Mouse (Mus musculus): ENCODE measurements around the gene Cox6b1. TPM values are rescaled to one million over a fixed set of nuclear protein-coding genes. Genes with fewer than 3 reads are reported as not detected.

The Cox6b1 gene
- polyA plus RNA-seq (2015; fragmentation: Nextera tagmentation; extraction: Ambion mirVana): 1,910 and 2,111 TPM in 2 replicates

DNA sequence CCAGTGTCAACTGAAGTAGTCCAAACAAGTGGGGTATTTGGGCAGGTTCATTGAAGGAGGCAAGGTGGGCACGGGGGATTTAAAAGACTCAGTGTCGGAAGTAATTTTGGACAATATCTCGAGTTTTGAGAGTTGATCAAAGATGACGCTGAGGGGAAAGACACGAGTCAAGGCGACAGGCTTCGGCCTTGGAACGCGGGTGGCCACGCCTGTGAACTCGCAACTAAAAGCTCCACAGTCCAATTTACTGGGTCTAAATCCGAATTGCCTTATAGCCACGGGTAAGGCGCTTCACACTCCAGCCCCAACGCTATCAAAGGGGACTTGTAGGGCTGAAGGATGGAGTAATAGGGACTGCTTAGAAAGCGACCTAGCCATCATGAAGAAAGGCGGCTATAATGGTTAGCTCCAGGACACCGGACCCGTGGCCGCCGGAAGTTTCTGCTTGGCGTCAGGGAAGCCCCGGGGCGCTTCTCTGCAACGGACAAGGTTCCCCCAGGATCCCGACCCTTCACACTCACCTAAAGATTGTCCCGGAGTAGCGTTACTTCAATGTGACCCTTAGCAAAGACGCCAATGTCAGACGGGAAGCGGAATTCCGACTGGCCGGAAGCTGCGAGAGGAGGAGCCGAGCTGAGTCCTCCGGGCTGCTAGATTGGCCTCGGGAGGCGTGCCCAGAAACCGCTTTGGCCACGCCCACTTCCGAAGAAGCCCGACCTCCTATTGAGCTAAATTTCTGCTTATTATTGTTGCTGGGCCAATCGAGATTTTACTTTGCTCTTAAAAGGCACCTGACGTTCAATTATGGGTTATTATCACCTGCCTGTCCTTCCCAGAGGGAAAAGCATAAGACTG is at the start of gene Cox6b1:
TSS of gene Cox6b1 (minus strand) at position 622 of the 855 bp plus-strand sequence.

DNA sequence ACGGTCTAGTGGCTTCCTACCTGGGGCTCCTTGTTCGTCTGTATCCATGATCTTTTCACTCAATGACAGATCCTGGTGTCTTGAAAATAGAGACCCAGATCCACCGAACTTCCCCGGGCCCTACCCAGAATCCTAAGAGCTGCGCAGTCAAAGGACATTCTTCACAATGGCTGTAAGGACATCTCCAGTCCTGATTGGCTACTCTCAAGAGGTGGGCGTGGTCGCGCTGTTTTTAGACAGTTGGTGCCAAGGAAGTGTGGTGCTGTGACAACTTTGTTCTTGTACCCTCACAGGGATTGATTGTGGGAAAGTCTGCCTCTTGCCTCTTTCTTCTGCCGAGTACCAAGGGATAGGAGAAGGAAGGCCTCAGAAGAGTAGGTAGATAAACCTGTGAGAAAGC is 45.5 kb upstream of the Cox6b1 start, which contains the start of gene Pmis2:
TSS of gene Pmis2 (minus strand) at position 126 of the 400 bp plus-strand sequence.

DNA sequence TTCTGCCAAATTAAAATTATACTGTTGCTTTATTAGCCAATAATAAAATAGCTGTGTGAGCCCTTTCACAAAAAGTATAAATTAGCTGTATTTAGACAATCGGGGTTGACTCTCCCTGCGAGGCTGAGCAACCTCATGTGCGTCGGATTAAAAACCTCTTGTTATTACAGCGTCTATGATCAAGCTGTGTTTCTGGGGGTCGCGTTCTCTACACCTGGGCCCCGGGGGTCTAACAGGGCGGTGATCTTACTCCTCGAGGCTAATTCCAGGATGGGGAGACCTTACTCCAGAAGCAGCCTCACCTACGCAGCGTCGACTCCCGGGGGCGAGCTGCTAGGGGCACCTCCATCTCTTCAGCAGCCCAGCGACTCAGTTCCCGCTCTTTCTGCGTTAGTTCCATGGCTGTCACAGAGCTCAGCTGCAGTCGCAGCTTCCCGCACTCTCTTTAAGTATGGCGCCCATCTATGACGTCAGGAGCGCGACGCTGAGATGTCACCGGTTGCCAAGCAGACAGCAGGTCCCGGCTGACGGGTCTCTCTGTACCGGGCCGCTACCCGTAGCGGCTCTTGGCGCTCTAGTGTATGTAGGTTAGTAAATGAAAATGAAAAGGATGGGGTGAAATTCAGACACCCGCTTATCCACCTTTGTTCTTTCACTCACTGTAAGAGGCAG is 38.7 kb upstream of the Cox6b1 start, which contains the start of gene Haus5:
TSS of gene Haus5 (minus strand) at position 466 of the 672 bp plus-strand sequence.

DNA sequence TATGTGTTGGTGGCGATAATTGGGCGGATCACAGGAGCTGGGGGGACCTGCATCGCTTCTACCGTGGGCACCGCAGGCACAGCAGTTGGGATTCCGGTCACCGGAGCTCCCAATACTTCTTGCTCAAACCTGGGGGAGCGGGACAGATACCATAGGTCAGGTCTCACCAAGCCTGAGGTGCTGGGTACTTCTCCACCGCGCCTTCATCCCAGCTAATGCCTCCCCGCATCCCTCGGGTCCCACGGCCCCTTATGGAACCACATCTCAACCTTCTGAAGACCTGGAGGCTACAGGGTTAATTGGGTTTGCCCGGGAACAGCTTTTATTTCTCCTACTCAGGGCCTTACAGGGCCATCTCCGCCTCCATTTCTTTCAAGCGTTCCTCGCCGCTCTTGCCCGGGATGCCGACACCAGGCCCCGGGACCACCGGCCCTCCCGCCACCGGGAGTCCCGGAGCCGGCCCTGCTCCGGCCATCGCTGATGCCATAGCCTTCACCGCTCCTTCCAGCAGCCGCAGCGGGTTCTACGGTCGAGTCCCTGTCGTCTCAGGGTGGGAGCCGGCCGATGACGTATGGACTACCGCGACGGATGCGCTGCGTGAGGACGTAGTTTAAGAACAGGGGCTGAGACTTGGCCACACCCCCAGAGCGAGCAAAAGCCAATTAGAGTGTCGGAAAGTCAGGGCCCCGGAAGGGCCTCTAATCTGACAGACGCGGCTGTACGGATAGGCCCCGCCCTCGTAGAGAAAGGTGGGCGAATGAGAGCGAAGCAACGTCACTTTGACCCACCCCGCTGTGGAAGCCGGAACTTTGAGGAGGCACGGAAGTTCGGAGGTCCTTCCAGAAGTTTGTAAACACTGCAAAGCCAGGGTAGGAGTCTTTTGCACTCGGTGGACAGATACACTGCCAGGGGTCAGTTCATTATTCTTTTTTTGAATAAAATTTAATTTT is 23.9 kb upstream of the Cox6b1 start, which contains the start of gene Rbm42:
TSS of gene Rbm42 (minus strand) at position 727 of the 950 bp plus-strand sequence.

DNA sequence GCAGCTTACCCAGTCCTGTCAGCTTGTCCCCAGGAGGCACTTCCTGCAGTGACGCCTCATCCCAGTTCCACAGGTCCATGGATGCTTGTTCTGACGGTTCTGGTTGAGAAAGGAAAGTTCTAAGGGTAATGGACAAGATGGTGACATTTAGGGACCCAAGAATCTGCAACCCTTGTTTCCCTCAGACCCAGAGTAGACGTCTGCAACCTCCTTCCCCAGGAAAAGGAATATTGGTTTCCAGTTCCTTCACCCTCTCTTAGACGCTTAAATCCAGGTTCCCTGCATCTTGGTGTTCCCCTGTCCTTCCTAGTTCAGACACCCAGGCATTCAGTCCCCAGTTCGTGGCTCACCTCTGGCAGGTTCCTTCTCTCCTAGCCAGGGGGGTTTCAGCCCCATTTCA is 9.8 kb upstream of the Cox6b1 start, which contains the start of gene Etv2:
TSS of gene Etv2 (minus strand) at position 101 of the 400 bp plus-strand sequence.

DNA sequence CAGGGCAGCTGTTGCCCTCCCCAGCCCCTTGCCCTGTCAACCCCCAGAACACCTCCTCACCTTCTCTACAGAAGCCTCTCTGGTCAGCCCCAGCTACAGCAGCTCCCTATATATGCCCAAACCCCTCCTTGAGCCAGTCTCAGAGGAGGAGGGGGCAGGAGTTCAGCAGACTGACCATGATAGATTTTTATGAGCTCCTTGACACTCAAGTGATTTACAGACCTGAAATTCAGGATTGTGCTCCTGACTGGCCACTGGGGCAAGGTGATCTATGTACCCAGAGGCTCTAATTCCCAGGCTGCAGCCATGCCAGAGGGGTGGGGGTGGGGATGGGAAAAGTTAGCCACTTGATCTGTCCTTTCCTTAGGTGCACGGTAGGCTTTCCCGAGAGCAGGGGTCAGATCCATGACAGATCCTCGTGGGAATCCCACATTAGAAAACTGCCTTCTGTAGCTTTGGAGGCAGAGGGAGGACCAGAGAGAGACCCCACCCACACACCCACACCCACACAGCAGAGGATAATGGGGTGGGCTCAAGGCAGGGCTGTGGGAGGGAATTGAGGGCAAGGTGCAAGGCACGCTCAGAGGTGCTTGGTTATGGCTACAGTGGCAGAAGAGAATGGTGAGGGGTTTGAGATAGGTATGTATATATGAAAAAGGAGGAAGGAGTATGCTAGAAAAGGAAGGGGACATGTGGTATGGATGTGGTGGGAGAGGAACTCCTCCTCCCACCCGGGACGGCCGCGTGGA is 13.1 kb downstream of the Cox6b1 start, which contains the start of gene Upk1a:
TSS of gene Upk1a (minus strand) at position 194 of the 749 bp plus-strand sequence.

DNA sequence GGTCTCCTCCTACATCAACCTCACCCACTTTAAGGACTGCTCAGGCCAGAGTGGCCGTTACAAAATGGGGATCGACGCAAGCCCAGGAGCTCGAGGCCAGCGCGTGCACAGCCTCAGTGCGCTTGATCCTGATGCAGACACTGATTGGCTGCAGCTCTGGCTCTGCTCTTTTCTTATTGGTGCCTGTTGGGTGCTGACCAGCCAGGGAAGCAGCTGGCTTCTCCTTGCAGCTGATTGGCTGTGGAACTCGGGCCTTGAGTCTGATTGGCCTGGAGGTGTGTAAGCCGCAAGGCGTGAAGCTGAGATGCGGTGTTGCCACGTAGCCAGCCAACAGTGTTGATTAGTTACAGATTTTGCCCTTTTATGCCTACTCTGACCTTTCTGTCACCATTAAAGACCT is 27.2 kb downstream of the Cox6b1 start, which contains the start of gene Zbtb32:
TSS of gene Zbtb32 (minus strand) at position 124 of the 400 bp plus-strand sequence.

DNA sequence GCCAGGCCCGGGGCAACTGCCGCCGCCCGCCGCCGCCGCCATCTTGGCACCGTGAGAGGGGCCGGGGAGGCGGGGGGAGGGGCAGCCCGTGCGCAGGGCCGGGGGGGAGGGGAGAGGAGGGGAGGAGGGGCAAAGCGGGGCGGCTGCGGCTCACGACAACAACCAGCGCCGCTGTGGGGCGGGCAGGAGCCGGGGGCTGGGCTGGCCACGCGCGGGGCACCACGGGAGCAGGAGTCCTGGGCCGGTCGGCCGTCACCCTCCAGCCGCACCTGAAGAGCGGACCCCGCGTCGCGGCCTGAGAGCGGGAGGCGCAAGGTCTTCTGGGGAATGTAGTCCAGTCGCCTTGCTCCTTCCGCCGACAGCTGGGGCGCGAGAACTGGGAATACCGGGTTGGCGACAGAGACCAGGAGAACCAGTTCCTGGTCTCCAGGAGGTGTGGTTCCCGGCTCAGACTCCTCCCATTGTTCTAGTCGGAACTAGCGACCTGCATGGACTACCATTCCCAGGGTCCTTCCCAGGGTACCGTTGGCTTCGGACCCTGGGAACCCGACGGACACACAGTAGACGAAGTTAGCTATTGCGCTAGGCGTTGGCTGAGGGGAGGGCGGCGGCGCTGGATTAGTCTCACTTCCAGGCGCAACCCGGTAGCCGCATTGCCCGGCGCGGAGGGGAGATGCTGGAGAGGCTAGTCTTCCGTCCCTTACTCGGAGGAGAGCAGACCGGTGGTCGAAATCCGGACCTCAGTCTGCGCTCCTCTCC is 37.1 kb downstream of the Cox6b1 start, which contains the start of gene Kmt2b:
TSS of gene Kmt2b (minus strand) at position 51 of the 759 bp plus-strand sequence.

Small RNAs within 50 kb of the gene (microRNA-seq; reads per million reads assigned to microRNA genes)
- 0 reads per million in 2 experiments for gene Mir3569

Other genes starting within 250 kb of the Cox6b1 start
- 68.8 and 91.3 TPM in 2 replicates for gene Tyrobp, start 212.4 kb downstream of the Cox6b1 start, polyA plus RNA-seq (2015; fragmentation: Nextera tagmentation; extraction: Ambion mirVana)
- gene Hcst, start 206.3 kb downstream of the Cox6b1 start, polyA plus RNA-seq (2015; fragmentation: Nextera tagmentation; extraction: Ambion mirVana): 2.9 and 3.6 TPM in 2 replicates
- gene Nfkbid, start 204.4 kb downstream of the Cox6b1 start, polyA plus RNA-seq (2015; fragmentation: Nextera tagmentation; extraction: Ambion mirVana): 0.27 and 0.44 TPM in 2 replicates
- 2.2 and 2.6 TPM in 2 replicates for gene Aplp1, start 180.6 kb downstream of the Cox6b1 start, polyA plus RNA-seq (2015; fragmentation: Nextera tagmentation; extraction: Ambion mirVana)
- gene Kirrel2, start 168.5 kb downstream of the Cox6b1 start, polyA plus RNA-seq (2015; fragmentation: Nextera tagmentation; extraction: Ambion mirVana): 0.09 and 0.23 TPM in 2 replicates
- gene Nphs1, start 167.8 kb downstream of the Cox6b1 start, polyA plus RNA-seq (2015; fragmentation: Nextera tagmentation; extraction: Ambion mirVana): 0.10 TPM in 1 of 2 replicates, not detected in the other
- 0.07 TPM in 1 of 2 replicates, not detected in the other for gene Prodh2, start 132.5 kb downstream of the Cox6b1 start, polyA plus RNA-seq (2015; fragmentation: Nextera tagmentation; extraction: Ambion mirVana)
- 1.6 and 1.7 TPM in 2 replicates for gene Arhgap33, start 91.1 kb downstream of the Cox6b1 start, polyA plus RNA-seq (2015; fragmentation: Nextera tagmentation; extraction: Ambion mirVana)
- gene Hspb6, start 74.0 kb downstream of the Cox6b1 start, polyA plus RNA-seq (2015; fragmentation: Nextera tagmentation; extraction: Ambion mirVana): 249 and 337 TPM in 2 replicates
- 3.3 TPM in 2 replicates for gene Proser3, start 73.9 kb downstream of the Cox6b1 start, polyA plus RNA-seq (2015; fragmentation: Nextera tagmentation; extraction: Ambion mirVana)
- 27.5 and 27.9 TPM in 2 replicates for gene Lin37, start 66.3 kb downstream of the Cox6b1 start, polyA plus RNA-seq (2015; fragmentation: Nextera tagmentation; extraction: Ambion mirVana)
- gene U2af1l4, start 62.9 kb downstream of the Cox6b1 start, polyA plus RNA-seq (2015; fragmentation: Nextera tagmentation; extraction: Ambion mirVana): 84.5 and 85.4 TPM in 2 replicates
- gene Gm49396, start 62.8 kb downstream of the Cox6b1 start, polyA plus RNA-seq (2015; fragmentation: Nextera tagmentation; extraction: Ambion mirVana): 3.2 and 3.3 TPM in 2 replicates
- gene Psenen, start 62.5 kb downstream of the Cox6b1 start, polyA plus RNA-seq (2015; fragmentation: Nextera tagmentation; extraction: Ambion mirVana): 120 and 135 TPM in 2 replicates
- 0.66 and 1.7 TPM in 2 replicates for gene Igflr1, start 60.7 kb downstream of the Cox6b1 start, polyA plus RNA-seq (2015; fragmentation: Nextera tagmentation; extraction: Ambion mirVana)
- 3.0 and 3.9 TPM in 2 replicates for gene Kmt2b, start 37.4 kb downstream of the Cox6b1 start, polyA plus RNA-seq (2015; fragmentation: Nextera tagmentation; extraction: Ambion mirVana)
- 0.10 and 0.15 TPM in 2 replicates for gene Zbtb32, start 27.2 kb downstream of the Cox6b1 start, polyA plus RNA-seq (2015; fragmentation: Nextera tagmentation; extraction: Ambion mirVana)
- gene Upk1a, start 13.3 kb downstream of the Cox6b1 start, polyA plus RNA-seq (2015; fragmentation: Nextera tagmentation; extraction: Ambion mirVana): 0.39 and 0.53 TPM in 2 replicates
- not detected in 2 replicates for gene Etv2, start 9.7 kb upstream of the Cox6b1 start, polyA plus RNA-seq (2015; fragmentation: Nextera tagmentation; extraction: Ambion mirVana)
- 65.4 and 67.4 TPM in 2 replicates for gene Rbm42, start 24.2 kb upstream of the Cox6b1 start, polyA plus RNA-seq (2015; fragmentation: Nextera tagmentation; extraction: Ambion mirVana)
- 7.5 and 9.5 TPM in 2 replicates for gene Haus5, start 38.8 kb upstream of the Cox6b1 start, polyA plus RNA-seq (2015; fragmentation: Nextera tagmentation; extraction: Ambion mirVana)
- not detected in 2 replicates for gene Pmis2, start 45.5 kb upstream of the Cox6b1 start, polyA plus RNA-seq (2015; fragmentation: Nextera tagmentation; extraction: Ambion mirVana)
- gene 2200002J24Rik, start 72.8 kb upstream of the Cox6b1 start, polyA plus RNA-seq (2015; fragmentation: Nextera tagmentation; extraction: Ambion mirVana): 0.33 TPM in 1 of 2 replicates, not detected in the other
- gene Atp4a, start 86.1 kb upstream of the Cox6b1 start, polyA plus RNA-seq (2015; fragmentation: Nextera tagmentation; extraction: Ambion mirVana): 0.15 and 0.22 TPM in 2 replicates
- 227 and 250 TPM in 2 replicates for gene Tmem147, start 103.4 kb upstream of the Cox6b1 start, polyA plus RNA-seq (2015; fragmentation: Nextera tagmentation; extraction: Ambion mirVana)
- 0.21 TPM in 1 of 2 replicates, not detected in the other for gene Gapdhs, start 117.5 kb upstream of the Cox6b1 start, polyA plus RNA-seq (2015; fragmentation: Nextera tagmentation; extraction: Ambion mirVana)
- gene Sbsn, start 125.3 kb upstream of the Cox6b1 start, polyA plus RNA-seq (2015; fragmentation: Nextera tagmentation; extraction: Ambion mirVana): 0.45 and 25.6 TPM in 2 replicates
- 0.51 and 65.3 TPM in 2 replicates for gene Dmkn, start 137.6 kb upstream of the Cox6b1 start, polyA plus RNA-seq (2015; fragmentation: Nextera tagmentation; extraction: Ambion mirVana)
- 8.3 and 219 TPM in 2 replicates for gene Krtdap, start 161.7 kb upstream of the Cox6b1 start, polyA plus RNA-seq (2015; fragmentation: Nextera tagmentation; extraction: Ambion mirVana)
- 1.0 and 6.6 TPM in 2 replicates for gene Ffar2, start 197.6 kb upstream of the Cox6b1 start, polyA plus RNA-seq (2015; fragmentation: Nextera tagmentation; extraction: Ambion mirVana)
- gene Ffar3, start 230.0 kb upstream of the Cox6b1 start, polyA plus RNA-seq (2015; fragmentation: Nextera tagmentation; extraction: Ambion mirVana): not detected in 2 replicates
- gene Ffar1, start 235.4 kb upstream of the Cox6b1 start, polyA plus RNA-seq (2015; fragmentation: Nextera tagmentation; extraction: Ambion mirVana): not detected in 2 replicates